Mouse (Mus musculus): ENCODE data around the gene Mob3a. TPM values are rescaled to one million over a fixed set of nuclear protein-coding genes. Genes with fewer than 3 reads are reported as not detected.

Mob3a gene
- polyA plus RNA-seq, 1 experiment, result 40.9 TPM

- no peak overlapping the region for H3K4me3 ChIP-seq (ENCODE audit: insufficient read depth, low read length)
- TF ChIP-seq POLR2A (IDR thresholded peaks at IDR 0.05; ENCODE audit: low read depth, low read length), result no peak
- TF ChIP-seq CTCF (IDR thresholded peaks at IDR 0.05; ENCODE audit: borderline replicate concordance, insufficient read depth, low read length), result no peak
- no peaks in the 10 kb centered on the region for H3K4me1 ChIP-seq (ENCODE audit: control insufficient read depth, insufficient read depth, low read length)
- no peak overlapping the region for H3K27ac ChIP-seq (ENCODE audit: insufficient read depth, low read length)
These were observed 7.4 kb downstream of the Mob3a start for GRCm38 (mm10) chr10:80694159-80694938.

GRCm38 (mm10) chr10:80693401-80694045, 8.3 kb downstream of the Mob3a start:
- no peak for TF ChIP-seq CTCF (IDR thresholded peaks at IDR 0.05; ENCODE audit: borderline replicate concordance, insufficient read depth, low read length)
- no peak for TF ChIP-seq POLR2A (IDR thresholded peaks at IDR 0.05; ENCODE audit: low read depth, low read length)
- H3K4me1 ChIP-seq (ENCODE audit: control insufficient read depth, insufficient read depth, low read length), result no peaks in the 10 kb centered on the region
- H3K4me3 ChIP-seq (ENCODE audit: insufficient read depth, low read length), result no peak overlapping the region
- no peak overlapping the region for H3K27ac ChIP-seq (ENCODE audit: insufficient read depth, low read length)

GRCm38 (mm10) chr10:80692249-80693165, 9.3 kb downstream of the Mob3a start:
- H3K4me3 ChIP-seq (ENCODE audit: insufficient read depth, low read length), result no peak overlapping the region
- TF ChIP-seq POLR2A (IDR thresholded peaks at IDR 0.05; ENCODE audit: low read depth, low read length) (no peak), CTCF (IDR thresholded peaks at IDR 0.05; ENCODE audit: borderline replicate concordance, insufficient read depth, low read length) (no peak)
- no peaks in the 10 kb centered on the region for H3K4me1 ChIP-seq (ENCODE audit: control insufficient read depth, insufficient read depth, low read length)
- H3K27ac ChIP-seq (ENCODE audit: insufficient read depth, low read length), result no peak overlapping the region

GRCm38 (mm10) chr10:80687850-80688249, 13.9 kb downstream of the Mob3a start:
- no peak overlapping the region for H3K4me3 ChIP-seq (ENCODE audit: insufficient read depth, low read length)
- TF ChIP-seq CTCF (IDR thresholded peaks at IDR 0.05; ENCODE audit: borderline replicate concordance, insufficient read depth, low read length) (peak; percentile 26; the same call in 1 of the 2 replicates), POLR2A (IDR thresholded peaks at IDR 0.05; ENCODE audit: low read depth, low read length) (no peak)
- no peak overlapping the region for H3K27ac ChIP-seq (ENCODE audit: insufficient read depth, low read length)
- H3K4me1 ChIP-seq (ENCODE audit: control insufficient read depth, insufficient read depth, low read length), result no peaks in the 10 kb centered on the region

DNA sequence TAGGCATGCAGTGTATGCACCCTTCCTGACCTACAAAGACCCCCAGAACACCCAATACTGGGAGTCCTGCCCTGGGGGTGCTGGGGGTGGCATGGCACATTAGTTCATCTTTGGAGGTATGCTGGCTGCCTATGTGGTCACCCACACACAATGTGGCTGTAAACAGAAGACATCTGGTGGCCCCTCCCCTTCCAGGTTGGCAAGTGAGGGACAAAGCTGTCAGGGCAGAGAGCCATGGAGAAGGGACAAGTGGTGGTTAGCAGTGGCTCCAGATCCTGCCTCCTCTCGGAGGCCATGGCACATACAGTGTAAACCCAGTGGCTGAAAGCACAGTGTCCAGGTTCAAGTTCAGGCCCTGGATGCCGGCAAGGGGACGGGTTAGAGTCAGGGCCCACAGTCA, 15.2 kb downstream of the Mob3a start:
- no peak overlapping the region for H3K27ac ChIP-seq (ENCODE audit: insufficient read depth, low read length)
- no peaks in the 10 kb centered on the region for H3K4me1 ChIP-seq (ENCODE audit: control insufficient read depth, insufficient read depth, low read length)
- TF ChIP-seq POLR2A (IDR thresholded peaks at IDR 0.05; ENCODE audit: low read depth, low read length) (no peak), CTCF (IDR thresholded peaks at IDR 0.05; ENCODE audit: borderline replicate concordance, insufficient read depth, low read length) (no peak)
- no peak overlapping the region for H3K4me3 ChIP-seq (ENCODE audit: insufficient read depth, low read length)

DNA sequence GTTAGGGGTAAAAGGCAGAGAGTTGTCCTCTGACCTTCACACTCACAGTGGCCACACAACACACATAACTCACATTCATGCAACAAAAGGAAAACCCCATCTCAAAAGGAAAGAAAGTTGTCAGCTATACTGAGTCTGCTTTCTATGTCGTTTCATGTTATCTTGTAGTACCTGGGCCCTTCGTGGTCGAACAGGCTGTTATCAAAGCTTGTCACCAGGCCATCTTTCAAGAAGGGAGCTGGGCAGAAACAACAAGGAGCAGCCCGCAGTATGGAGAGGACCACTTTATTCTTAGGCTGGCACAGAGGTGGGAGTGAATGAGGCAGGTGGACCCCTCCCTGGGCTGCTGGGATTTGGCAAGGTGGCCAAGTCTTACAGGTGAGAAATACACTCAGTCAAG, 16.8 kb downstream of the Mob3a start:
- TF ChIP-seq POLR2A (IDR thresholded peaks at IDR 0.05; ENCODE audit: low read depth, low read length) (no peak), CTCF (IDR thresholded peaks at IDR 0.05; ENCODE audit: borderline replicate concordance, insufficient read depth, low read length) (no peak)
- H3K4me3 ChIP-seq (ENCODE audit: insufficient read depth, low read length), result no peak overlapping the region
- H3K4me1 ChIP-seq (ENCODE audit: control insufficient read depth, insufficient read depth, low read length), result no peaks in the 10 kb centered on the region
- H3K27ac ChIP-seq (ENCODE audit: insufficient read depth, low read length), result no peak overlapping the region

DNA sequence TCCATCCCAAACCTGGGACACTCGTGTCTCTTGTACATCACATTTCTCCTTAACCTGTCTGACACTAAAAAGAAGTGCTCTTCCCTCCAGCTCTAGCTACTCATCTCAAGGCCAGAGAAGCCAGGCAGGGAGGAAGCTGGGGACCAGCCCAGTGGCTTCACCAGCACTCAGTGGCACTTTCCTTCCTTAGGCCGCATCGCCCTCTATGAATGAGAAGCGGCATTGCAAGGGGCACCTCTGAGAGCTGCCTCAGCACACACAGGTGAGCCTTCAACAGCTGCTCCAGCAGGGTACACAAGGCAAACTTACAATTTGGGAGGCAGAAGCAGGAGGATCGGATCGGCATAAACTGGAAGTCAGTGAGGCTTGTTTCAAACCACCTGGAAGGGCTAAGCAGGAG, 17.6 kb downstream of the Mob3a start:
- TF ChIP-seq CTCF (IDR thresholded peaks at IDR 0.05; ENCODE audit: borderline replicate concordance, insufficient read depth, low read length) (peak; percentile 58; the same call in 1 of the 2 replicates), POLR2A (IDR thresholded peaks at IDR 0.05; ENCODE audit: low read depth, low read length) (no peak)
- Histone ChIP-seq H3K27ac (ENCODE audit: insufficient read depth, low read length) (no peak overlapping the region), H3K4me3 (ENCODE audit: insufficient read depth, low read length) (no peak overlapping the region), H3K4me1 (ENCODE audit: control insufficient read depth, insufficient read depth, low read length) (no peaks in the 10 kb centered on the region)

DNA sequence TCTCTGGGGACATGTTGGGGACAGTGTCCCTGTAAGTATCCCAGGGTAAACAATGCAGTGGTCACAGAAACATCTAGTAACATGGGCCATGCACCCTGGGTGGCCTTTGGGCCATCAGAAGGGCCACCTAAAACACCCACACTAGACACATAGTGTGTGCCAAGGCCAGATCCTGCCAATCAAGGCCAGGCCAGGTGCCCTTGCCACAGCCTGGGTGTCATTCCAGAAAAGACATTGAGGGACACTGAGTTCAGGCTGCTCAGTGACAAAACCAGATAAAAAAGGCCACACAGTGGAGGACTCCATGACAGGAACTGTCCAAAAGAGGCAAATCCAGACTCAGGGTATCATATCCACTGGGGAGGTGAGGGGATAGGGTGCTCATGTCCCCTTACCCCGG, 18.1 kb downstream of the Mob3a start:
- Histone ChIP-seq H3K4me1 (ENCODE audit: control insufficient read depth, insufficient read depth, low read length) (no peaks in the 10 kb centered on the region), H3K27ac (ENCODE audit: insufficient read depth, low read length) (no peak overlapping the region), H3K4me3 (ENCODE audit: insufficient read depth, low read length) (no peak overlapping the region)
- TF ChIP-seq CTCF (IDR thresholded peaks at IDR 0.05; ENCODE audit: borderline replicate concordance, insufficient read depth, low read length) (no peak), POLR2A (IDR thresholded peaks at IDR 0.05; ENCODE audit: low read depth, low read length) (no peak)

DNA sequence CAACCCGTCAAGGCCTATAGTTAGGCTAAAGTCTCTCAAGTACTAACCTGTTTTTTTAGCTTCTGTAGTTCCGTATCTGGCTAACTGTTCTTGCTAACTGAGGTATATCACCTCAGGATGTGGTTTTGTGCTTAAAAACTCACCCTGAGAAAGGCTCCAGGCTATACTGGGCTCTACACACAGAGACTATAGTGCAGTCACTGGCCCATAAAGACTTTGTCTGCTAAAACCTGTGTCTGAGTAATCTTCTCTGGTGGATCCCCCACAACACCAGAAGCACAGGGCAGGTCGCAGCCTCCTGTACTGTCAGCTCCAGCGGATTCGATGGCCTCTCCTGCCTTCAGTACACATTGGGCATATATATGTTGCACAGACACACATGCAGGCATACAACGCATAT, 19.8 kb downstream of the Mob3a start:
- no peak overlapping the region for H3K4me3 ChIP-seq (ENCODE audit: insufficient read depth, low read length)
- TF ChIP-seq POLR2A (IDR thresholded peaks at IDR 0.05; ENCODE audit: low read depth, low read length) (no peak), CTCF (IDR thresholded peaks at IDR 0.05; ENCODE audit: borderline replicate concordance, insufficient read depth, low read length) (no peak)
- no peak overlapping the region for H3K27ac ChIP-seq (ENCODE audit: insufficient read depth, low read length)
- H3K4me1 ChIP-seq (ENCODE audit: control insufficient read depth, insufficient read depth, low read length), result peaks cover 6% of the 10 kb centered on the region
